Mouse (Mus musculus): Measurements from ENCODE around the gene Smpd1. TPM values are rescaled to one million over a fixed set of nuclear protein-coding genes. Genes with fewer than 3 reads are reported as not detected.
A peak's percentile ranks its signal among the peaks of the same experiment; 100 is the strongest.

The Smpd1 gene
- polyA plus RNA-seq, 1 experiment, result 102 TPM

- peak overlapping the region; percentile 57; the same call in 1 of the 2 replicates for H3K27ac ChIP-seq (ENCODE audit: insufficient read depth, low read length)
- H3K4me3 ChIP-seq (replicated peaks; ENCODE audit: insufficient read depth, low read depth, low read length), result no peak overlapping the region
- TF ChIP-seq CTCF (IDR thresholded peaks at IDR 0.05; ENCODE audit: borderline replicate concordance, insufficient read depth, low read depth, low read length), result no peak
- no peak for TF ChIP-seq POLR2A (IDR thresholded peaks at IDR 0.05; ENCODE audit: borderline replicate concordance, insufficient read depth, low read length)
- peaks cover 51% of the 10 kb centered on the region for H3K4me1 ChIP-seq (ENCODE audit: control insufficient read depth, insufficient read depth, low read length)
- peak; percentile 36 to 37 for DNase-seq
- 41% methylated on average over 4 of the region's 4 CpGs for WGBS
- H3K27me3 ChIP-seq (ENCODE audit: control insufficient read depth, insufficient read depth, low read length), result no peaks in the 10 kb centered on the region
These were observed 20.4 kb downstream of the Smpd1 start for GRCm38 (mm10) chr7:105574537-105574936.

GRCm38 (mm10) chr7:105576166-105576748 is 22.1 kb downstream of the Smpd1 start:
- Histone ChIP-seq H3K27me3 (ENCODE audit: control insufficient read depth, insufficient read depth, low read length) (no peaks in the 10 kb centered on the region), H3K4me3 (replicated peaks; ENCODE audit: insufficient read depth, low read depth, low read length) (peak overlapping the region; percentile 28), H3K27ac (ENCODE audit: insufficient read depth, low read length) (peak overlapping the region; percentile 80; the same call in 1 of the 2 replicates), H3K4me1 (ENCODE audit: control insufficient read depth, insufficient read depth, low read length) (peaks cover 51% of the 10 kb centered on the region)
- TF ChIP-seq CTCF (IDR thresholded peaks at IDR 0.05; ENCODE audit: borderline replicate concordance, insufficient read depth, low read depth, low read length) (no peak), POLR2A (IDR thresholded peaks at IDR 0.05; ENCODE audit: borderline replicate concordance, insufficient read depth, low read length) (no peak)
- 8% methylated on average over 3 of the region's 3 CpGs for WGBS
- peak; percentile 44 to 66 for DNase-seq

- H3K27ac ChIP-seq (ENCODE audit: insufficient read depth, low read length), result peak overlapping the region; percentile 80
- peak; percentile 45 to 65 for DNase-seq
- TF ChIP-seq CTCF (IDR thresholded peaks at IDR 0.05; ENCODE audit: borderline replicate concordance, insufficient read depth, low read depth, low read length) (no peak), POLR2A (IDR thresholded peaks at IDR 0.05; ENCODE audit: borderline replicate concordance, insufficient read depth, low read length) (no peak)
- H3K4me3 ChIP-seq (replicated peaks; ENCODE audit: insufficient read depth, low read depth, low read length), result peak overlapping the region; percentile 28
- no peaks in the 10 kb centered on the region for H3K27me3 ChIP-seq (ENCODE audit: control insufficient read depth, insufficient read depth, low read length)
- H3K4me1 ChIP-seq (ENCODE audit: control insufficient read depth, insufficient read depth, low read length), result peaks cover 54% of the 10 kb centered on the region
- WGBS, result 25% methylated on average over 6 of the region's 6 CpGs
These were observed 23.3 kb downstream of the Smpd1 start for GRCm38 (mm10) chr7:105577377-105577871.

GRCm38 (mm10) chr7:105578481-105578880 is 24.3 kb downstream of the Smpd1 start:
- TF ChIP-seq POLR2A (IDR thresholded peaks at IDR 0.05; ENCODE audit: borderline replicate concordance, insufficient read depth, low read length) (no peak), CTCF (IDR thresholded peaks at IDR 0.05; ENCODE audit: borderline replicate concordance, insufficient read depth, low read depth, low read length) (no peak)
- Histone ChIP-seq H3K27ac (ENCODE audit: insufficient read depth, low read length) (peak overlapping the region; percentile 15; the same call in 1 of the 2 replicates), H3K4me3 (replicated peaks; ENCODE audit: insufficient read depth, low read depth, low read length) (no peak overlapping the region), H3K27me3 (ENCODE audit: control insufficient read depth, insufficient read depth, low read length) (no peaks in the 10 kb centered on the region), H3K4me1 (ENCODE audit: control insufficient read depth, insufficient read depth, low read length) (peaks cover 49% of the 10 kb centered on the region)
- peak in 1 of 2 experiments; percentile 65 for DNase-seq
- 27% methylated on average over 2 of the region's 2 CpGs for WGBS

- Histone ChIP-seq H3K4me3 (replicated peaks; ENCODE audit: insufficient read depth, low read depth, low read length) (peak overlapping the region; percentile 79), H3K27ac (ENCODE audit: insufficient read depth, low read length) (peak overlapping the region; percentile 93), H3K27me3 (ENCODE audit: control insufficient read depth, insufficient read depth, low read length) (no peaks in the 10 kb centered on the region), H3K4me1 (ENCODE audit: control insufficient read depth, insufficient read depth, low read length) (peaks cover 30% of the 10 kb centered on the region)
- WGBS, result 0% methylated on average over 19 of the region's 22 CpGs
- no peak for TF ChIP-seq CTCF (IDR thresholded peaks at IDR 0.05; ENCODE audit: borderline replicate concordance, insufficient read depth, low read depth, low read length)
- TF ChIP-seq POLR2A (IDR thresholded peaks at IDR 0.05; ENCODE audit: borderline replicate concordance, insufficient read depth, low read length), result no peak
- peak; percentile 67 to 68 for DNase-seq
These were observed 26.5 kb downstream of the Smpd1 start for GRCm38 (mm10) chr7:105580627-105581089.

GRCm38 (mm10) chr7:105581094-105581703 is 27.0 kb downstream of the Smpd1 start, which contains the start of gene Apbb1:
Gene Apbb1, minus strand, starts transcription at chr7:105581653.
- no peaks in the 10 kb centered on the region for H3K27me3 ChIP-seq (ENCODE audit: control insufficient read depth, insufficient read depth, low read length)
- TF ChIP-seq CTCF (IDR thresholded peaks at IDR 0.05; ENCODE audit: borderline replicate concordance, insufficient read depth, low read depth, low read length) (no peak), POLR2A (IDR thresholded peaks at IDR 0.05; ENCODE audit: borderline replicate concordance, insufficient read depth, low read length) (peak; percentile 95)
- peaks cover 25% of the 10 kb centered on the region for H3K4me1 ChIP-seq (ENCODE audit: control insufficient read depth, insufficient read depth, low read length)
- peak within 1 kb of the TSS; percentile 97 for H3K27ac ChIP-seq (ENCODE audit: insufficient read depth, low read length)
- under 1% methylated on average over 54 of the region's 54 CpGs for WGBS
- peak; percentile 92 for DNase-seq
- H3K4me3 ChIP-seq (replicated peaks; ENCODE audit: insufficient read depth, low read depth, low read length), result peak within 1 kb of the TSS; percentile 79

- WGBS, result 67% methylated on average over 2 of the region's 2 CpGs
- Histone ChIP-seq H3K4me1 (ENCODE audit: control insufficient read depth, insufficient read depth, low read length) (peaks cover 19% of the 10 kb centered on the region), H3K27ac (ENCODE audit: insufficient read depth, low read length) (peak overlapping the region; percentile 55; the same call in 1 of the 2 replicates), H3K4me3 (replicated peaks; ENCODE audit: insufficient read depth, low read depth, low read length) (no peak overlapping the region), H3K27me3 (ENCODE audit: control insufficient read depth, insufficient read depth, low read length) (no peaks in the 10 kb centered on the region)
- peak in 1 of 2 experiments; percentile 23 for DNase-seq
- TF ChIP-seq CTCF (IDR thresholded peaks at IDR 0.05; ENCODE audit: borderline replicate concordance, insufficient read depth, low read depth, low read length) (no peak), POLR2A (IDR thresholded peaks at IDR 0.05; ENCODE audit: borderline replicate concordance, insufficient read depth, low read length) (no peak)
These were observed 27.8 kb downstream of the Smpd1 start for GRCm38 (mm10) chr7:105581959-105582358.

Measured in cerebellum, adult 2 months (tissue).